Mouse (Mus musculus) E14TG2a.4 (cell line): ENCODE data around the gene Gm26965.

ENCODE experiments used
- CTCF ChIP-seq: conservative IDR thresholded peaks from 2 replicates; pipeline ENCODE4 v1.5.1; 2014; ENCODE audit warnings: low read length
- POU5F1 ChIP-seq: IDR thresholded peaks from 2 replicates; pipeline ENCODE4 v1.6.1; 2014; ENCODE audit warnings: low read length, borderline replicate concordance

DNA sequence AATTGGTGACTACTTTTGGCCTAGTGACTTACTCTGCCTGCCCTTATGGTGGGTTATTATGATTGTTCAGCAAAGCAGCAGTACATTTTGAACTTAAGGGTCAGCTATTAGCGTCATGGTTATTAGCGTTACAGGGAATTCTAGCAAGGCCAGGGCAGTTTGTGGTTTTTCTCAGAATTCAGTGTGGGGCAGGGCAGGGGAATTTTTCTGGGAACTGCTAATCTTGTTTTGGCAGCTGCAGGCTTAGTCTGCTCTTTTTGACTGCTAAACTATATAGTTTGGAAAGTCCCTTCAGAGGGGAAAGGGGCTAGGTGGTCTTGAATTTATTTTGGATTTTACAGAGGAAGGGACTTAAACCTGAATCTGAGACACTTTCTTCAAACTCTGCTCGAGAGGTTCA is 56.7 kb downstream of the Gm26965 start:
- TF ChIP-seq CTCF (no peak), POU5F1 (no peak)
